Mouse (Mus musculus) kidney, adult 18-20 months (tissue): Measurements from ENCODE around the gene Tbc1d2b.
A peak's percentile ranks its signal among the peaks of the same experiment; 100 is the strongest.

Experiments used
- DNase-seq: peaks from one replicate; pipeline ENCODE4 v3.0.0; 2021

Gene Tbc1d2b

GRCm38 (mm10) chr9:90263340-90263679 is 7.3 kb downstream of the Tbc1d2b start:
- no peak for DNase-seq

GRCm38 (mm10) chr9:90262591-90263339 is 7.8 kb downstream of the Tbc1d2b start:
- no peak for DNase-seq

DNA sequence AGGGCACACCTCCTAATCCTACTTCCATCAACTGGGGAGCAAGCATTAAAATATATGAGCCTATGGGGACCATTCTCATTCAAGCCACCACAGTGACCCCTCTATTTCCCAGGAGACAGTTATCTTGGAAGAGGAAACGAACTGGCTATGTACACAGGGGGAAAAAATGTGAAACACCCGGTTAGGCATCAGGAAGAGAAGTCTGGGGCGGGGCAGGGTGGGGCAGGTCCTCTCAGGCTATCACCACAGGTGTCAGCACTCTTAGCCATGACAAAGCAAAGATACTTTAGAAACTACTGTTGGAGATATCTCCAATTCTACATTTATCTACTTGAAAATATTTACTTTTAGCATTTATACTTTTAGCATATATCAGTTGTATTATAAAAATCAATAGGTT is 8.5 kb downstream of the Tbc1d2b start:
- no peak for DNase-seq

GRCm38 (mm10) chr9:90260600-90261375 is 9.8 kb downstream of the Tbc1d2b start:
- peak; percentile 33 for DNase-seq

GRCm38 (mm10) chr9:90260079-90260478 is 10.5 kb downstream of the Tbc1d2b start:
- no peak for DNase-seq

- no peak for DNase-seq
These were observed 11.1 kb downstream of the Tbc1d2b start for GRCm38 (mm10) chr9:90259400-90259950.

DNA sequence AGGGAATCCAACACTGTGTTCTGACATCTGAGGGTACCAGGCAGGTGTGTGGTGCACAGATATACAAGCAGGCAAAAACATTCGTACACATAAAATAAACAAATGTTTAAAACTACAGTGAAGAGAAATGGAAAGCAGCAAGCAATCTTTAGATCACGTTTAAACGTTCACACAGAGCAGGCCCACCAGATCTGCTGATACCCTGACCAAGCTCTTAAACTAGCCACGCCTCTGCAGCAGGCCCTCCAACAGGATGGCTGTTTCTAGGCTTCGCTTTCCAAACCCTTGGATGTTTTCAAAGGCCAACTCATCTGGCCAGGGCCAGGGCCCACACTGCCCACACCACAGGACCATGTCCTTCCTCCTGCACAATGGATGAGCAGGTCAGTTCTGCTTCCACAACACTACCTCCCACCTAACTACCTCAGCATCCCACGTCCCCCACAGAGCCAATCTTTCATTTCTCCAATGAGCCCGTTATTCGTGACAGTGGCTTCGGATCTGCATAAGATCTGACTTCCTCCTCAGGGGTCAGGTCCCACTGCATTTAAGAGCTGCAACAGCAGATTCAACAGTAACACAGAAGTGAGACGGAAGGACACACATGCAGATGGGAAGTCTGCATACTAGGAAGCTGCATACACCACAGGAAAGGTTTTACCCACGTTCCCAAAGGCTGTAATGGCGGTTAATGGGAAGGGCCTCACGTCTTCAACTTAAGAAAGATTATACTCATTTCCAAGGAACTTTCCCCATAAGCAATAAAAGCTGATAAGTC is 12.7 kb downstream of the Tbc1d2b start:
- no peak for DNase-seq

DNA sequence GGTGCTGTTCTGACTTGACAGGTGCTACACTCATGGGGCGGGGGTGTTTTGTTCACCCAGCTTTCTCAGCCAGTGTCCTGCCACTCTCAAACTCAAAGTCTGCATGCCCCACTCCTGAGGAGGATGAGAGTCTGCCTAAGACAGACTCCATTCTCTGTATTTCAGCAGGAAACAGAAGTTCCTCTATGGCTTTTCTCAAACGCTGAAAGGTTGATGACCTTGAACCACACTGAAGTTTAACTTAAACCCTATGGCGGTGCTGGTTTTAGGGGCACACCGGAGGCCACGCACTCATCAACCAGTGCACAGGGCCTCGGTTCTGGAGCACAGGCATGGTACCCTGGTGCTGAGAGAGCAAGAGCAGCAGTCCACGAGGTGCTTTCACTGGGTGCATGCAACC is 13.4 kb downstream of the Tbc1d2b start:
- DNase-seq, result no peak

GRCm38 (mm10) chr9:90255844-90256405 is 14.7 kb downstream of the Tbc1d2b start:
- DNase-seq, result no peak

DNA sequence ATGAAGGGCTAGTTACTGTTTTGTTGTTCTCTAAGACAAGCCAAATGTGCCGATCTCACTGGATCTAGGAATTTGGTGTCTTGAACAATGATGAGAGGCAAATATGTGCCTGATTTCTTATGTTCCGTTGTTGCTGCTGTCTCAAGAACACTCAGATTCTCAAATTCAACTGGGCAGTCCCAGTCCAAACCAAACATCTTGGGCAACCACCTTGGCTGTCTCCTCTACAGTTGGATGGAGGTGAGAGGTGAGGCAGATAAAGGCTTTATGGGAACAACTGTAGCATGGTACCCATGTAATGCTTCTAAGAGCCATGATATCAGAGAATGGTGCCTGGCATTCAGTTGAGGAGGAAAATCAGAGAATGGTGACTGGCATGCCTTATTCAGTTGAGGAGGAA is 17.4 kb downstream of the Tbc1d2b start:
- no peak for DNase-seq

GRCm38 (mm10) chr9:90250964-90251750 is 19.4 kb downstream of the Tbc1d2b start:
- no peak for DNase-seq

- DNase-seq, result no peak
These were observed 20.3 kb downstream of the Tbc1d2b start for GRCm38 (mm10) chr9:90250141-90250775.

GRCm38 (mm10) chr9:90249036-90249435 is 21.6 kb downstream of the Tbc1d2b start:
- no peak for DNase-seq

DNA sequence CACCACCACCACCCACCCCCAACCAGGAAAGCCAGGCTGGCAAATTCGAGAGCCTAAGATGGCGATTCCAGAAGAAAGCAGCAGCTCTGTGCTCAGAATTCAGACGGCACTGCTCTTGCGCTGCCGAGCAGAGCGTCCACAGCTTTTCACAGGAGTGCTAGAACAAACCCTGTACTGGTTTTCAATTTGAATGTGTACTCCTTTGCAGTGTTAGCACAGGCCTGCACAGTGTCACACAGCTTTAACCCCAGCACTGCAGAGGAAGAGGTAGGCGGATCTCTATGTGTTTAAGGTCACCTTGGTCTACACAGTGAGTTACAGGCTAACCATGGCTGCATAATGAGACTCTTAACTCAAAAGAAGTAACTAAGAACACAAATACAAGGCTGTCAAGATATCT is 22.3 kb downstream of the Tbc1d2b start:
- no peak for DNase-seq

DNA sequence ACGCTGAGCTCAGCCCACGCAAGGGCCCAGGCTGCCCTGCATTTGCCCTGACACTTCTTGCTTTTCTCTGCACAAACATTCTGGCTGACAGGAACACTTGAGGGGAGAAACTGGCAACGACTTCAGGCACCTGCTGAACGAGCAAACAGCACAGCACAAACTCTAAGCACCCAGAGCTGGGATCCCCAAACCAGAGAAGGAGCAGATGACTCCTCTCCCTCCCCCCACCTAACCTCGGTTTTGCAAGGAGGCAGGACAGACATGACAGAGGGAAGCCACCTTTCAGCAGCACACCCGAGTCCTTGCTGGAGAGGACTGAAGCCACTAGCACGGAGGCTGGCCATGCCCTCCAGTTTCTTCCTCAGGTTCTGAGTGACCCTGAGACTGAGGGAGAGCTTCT is 23.3 kb downstream of the Tbc1d2b start:
- no peak for DNase-seq

- DNase-seq, result no peak
These were observed 24.8 kb downstream of the Tbc1d2b start for GRCm38 (mm10) chr9:90245781-90246180.

- DNase-seq, result no peak
These were observed 25.4 kb downstream of the Tbc1d2b start for GRCm38 (mm10) chr9:90245206-90245605.

GRCm38 (mm10) chr9:90244301-90245151 is 26.1 kb downstream of the Tbc1d2b start:
- DNase-seq, result no peak

DNA sequence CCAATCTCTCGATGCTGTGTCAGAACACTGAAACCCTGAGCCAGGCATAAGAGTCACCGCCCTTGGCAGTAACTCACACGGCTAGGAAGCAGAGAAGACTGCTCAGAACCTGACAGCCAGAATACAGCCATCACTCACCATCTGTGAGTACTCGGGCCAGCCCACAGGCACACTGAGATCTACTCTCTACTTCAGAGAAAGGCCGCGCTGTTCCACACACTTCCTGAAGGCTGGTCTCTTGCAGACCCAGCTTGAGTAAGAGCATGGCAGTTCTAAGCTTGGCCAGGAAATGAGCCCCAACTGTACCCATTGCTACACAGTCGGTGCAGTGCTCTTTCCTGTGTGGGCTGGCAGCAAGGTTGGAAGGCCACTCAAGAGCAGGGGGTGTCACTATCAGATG is 27.7 kb downstream of the Tbc1d2b start:
- DNase-seq, result no peak

GRCm38 (mm10) chr9:90242291-90242690 is 28.3 kb downstream of the Tbc1d2b start:
- DNase-seq, result no peak

- no peak for DNase-seq
These were observed 29.0 kb downstream of the Tbc1d2b start for GRCm38 (mm10) chr9:90241618-90242017.
